ENCODE assay signal across 8 mouse cellular contexts in genomic region chrX:12006882-12007753, GRCm38 (mm10).
A peak's percentile ranks its signal among the peaks of the same experiment; 100 is the strongest.
DNase-seq lines count a peak whose midpoint lies in the region; ATAC-seq and TF ChIP-seq lines count a peak whose summit lies in the region.

No protein-coding gene starts in this region.

- H3K4me2 ChIP-seq in lung, embryonic 15.5 days = peak overlapping the region; percentile 72

- TF ChIP-seq POLR2A in heart, adult 2 months (IDR thresholded peaks at IDR 0.05; ENCODE audit: insufficient read depth, low read depth, low read length) = no peak

- intact Hi-C loops in heart, adult 2 months (cut with DNase I) = loop anchor here (2.0 to 10.0 kb wide), 8 partner anchors 50 to 248 kb away; no protein-coding TSS in a partner anchor

- H3K79me2 ChIP-seq in heart, adult 2 months (replicated peaks; ENCODE audit: control insufficient read depth, insufficient read depth, low read length) = no peaks in the 10 kb centered on the region

- no peak for TF ChIP-seq CTCF in heart, adult 2 months (IDR thresholded peaks at IDR 0.05)

- no peaks in the 10 kb centered on the region for H3K9me3 ChIP-seq in lung, embryonic 15.5 days

- DNase-seq in 416B (ENCODE audit: low read depth) = peak; percentile 87
- peak; percentile 62 for DNase-seq in embryo, embryonic 11.5 days (ENCODE audit: low read depth, low spot score)
- peak; percentile 77 to 82 for DNase-seq in heart, adult 2 months
- DNase-seq in kidney, adult 18-20 months = peak; percentile 60
- DNase-seq in ovary, adult 18-20 months (ENCODE audit: low spot score) = peak; percentile 73
- peak; percentile 48 for DNase-seq in urinary bladder, adult 2 months (ENCODE audit: low spot score)

- 2% methylated on average over 67 of the region's 75 CpGs for WGBS in heart, adult 2 months
- WGBS in lung, embryonic 15.5 days = 2% methylated on average over 53 of the region's 75 CpGs

- no peaks in the 10 kb centered on the region for H3K27me3 ChIP-seq in heart, adult 2 months (ENCODE audit: control insufficient read depth, insufficient read depth, low read length)
- peaks cover 42% of the 10 kb centered on the region; the same call in 1 of the 2 replicates for H3K27me3 ChIP-seq in lung, embryonic 15.5 days

- H3K4me3 ChIP-seq in heart, adult 2 months = peak overlapping the region; percentile 55
- H3K4me3 ChIP-seq in lung, embryonic 15.5 days = peak overlapping the region; percentile 42

- H3K27ac ChIP-seq in heart, adult 2 months = peak overlapping the region; percentile 95
- H3K27ac ChIP-seq in lung, embryonic 15.5 days = peak overlapping the region; percentile 96

- H3K4me1 ChIP-seq in heart, adult 2 months (ENCODE audit: control insufficient read depth, insufficient read depth, low read length) = peaks cover 9% of the 10 kb centered on the region
- H3K4me1 ChIP-seq in lung, embryonic 15.5 days = peaks cover 51% of the 10 kb centered on the region

- no peaks in the 10 kb centered on the region for H3K36me3 ChIP-seq in heart, adult 2 months (ENCODE audit: control insufficient read depth, insufficient read depth, low read length)
- H3K36me3 ChIP-seq in lung, embryonic 15.5 days = no peaks in the 10 kb centered on the region

- H3K9ac ChIP-seq in heart, adult 2 months (ENCODE audit: low read depth, low read length) = peak overlapping the region; percentile 93
- peak overlapping the region; percentile 49 for H3K9ac ChIP-seq in lung, embryonic 15.5 days

- ATAC-seq in activated CD4-positive, CD25-positive, alpha-beta regulatory T cell, adult 4 months = peak; percentile 41
- peak; percentile 64 for ATAC-seq in lung, embryonic 15.5 days (ENCODE audit: borderline replicate concordance, extremely low read depth, low FRiP score, low TSS enrichment)

- TF ChIP-seq EP300 in heart, adult 2 months (IDR thresholded peaks at IDR 0.05; ENCODE audit: insufficient read depth, low read depth, low read length) = no peak

Comparison
In these comparisons a context has a peak if more than half of its experiments do, and no peak if none do; other contexts are left out.
1. Peak in every context shown above with its lines: DNase-seq, ATAC-seq, H3K4me3 ChIP-seq and H3K27ac ChIP-seq.